Mouse (Mus musculus): ENCODE data around the gene Gng8. TPM values are rescaled to one million over a fixed set of nuclear protein-coding genes. Genes with fewer than 3 reads are reported as not detected.

The Gng8 gene
- polyA plus RNA-seq, 1 experiment from 2014 or later, result 10.2 TPM

DNA sequence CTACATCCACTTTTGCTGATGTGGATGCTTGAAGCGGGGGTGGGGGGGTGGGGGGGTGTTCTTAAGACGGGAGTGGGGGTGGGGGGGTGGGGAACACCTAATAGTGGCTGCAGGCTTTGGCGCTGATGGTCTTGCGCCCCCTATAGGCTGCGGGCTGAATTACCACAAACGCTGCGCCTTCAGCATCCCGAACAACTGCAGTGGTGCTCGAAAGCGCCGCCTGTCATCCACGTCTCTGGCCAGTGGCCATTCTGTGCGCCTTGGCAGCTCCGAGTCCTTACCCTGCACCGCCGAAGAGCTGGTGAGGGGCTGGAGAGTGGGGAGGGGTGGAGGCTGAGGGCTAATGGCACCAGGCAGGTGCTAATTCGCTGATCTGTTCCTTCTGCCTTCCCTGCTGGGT lies 43.0 kb upstream of the Gng8 start:
- Histone ChIP-seq H3K4me3 (ENCODE audit: low read depth, low read length) (no peak overlapping the region), H3K4me1 (ENCODE audit: control insufficient read depth, insufficient read depth, low read length) (peaks cover 8% of the 10 kb centered on the region), H3K27ac (ENCODE audit: low read depth, low read length) (no peak overlapping the region), H3K4me2 (no peak overlapping the region), H3K27me3 (ENCODE audit: control insufficient read depth, insufficient read depth, low read length) (no peaks in the 10 kb centered on the region), H3K9ac (ENCODE audit: low read length) (no peak overlapping the region), H3K36me3 (ENCODE audit: control insufficient read depth, insufficient read depth, low read length) (0 out of 2 replicates have a peak, but pooled peaks cover 4% of the 10 kb centered on the region), H3K9me3 (ENCODE audit: control insufficient read depth, low read length) (no peaks in the 10 kb centered on the region)
- ATAC-seq (ENCODE audit: low FRiP score) (peak; percentile 48; the same call in 1 of the 2 replicates), DNase-seq (ENCODE audit: low spot score, missing footprints) (peak; percentile 96)
- WGBS, result 16% methylated on average over 17 of the region's 17 CpGs

DNA sequence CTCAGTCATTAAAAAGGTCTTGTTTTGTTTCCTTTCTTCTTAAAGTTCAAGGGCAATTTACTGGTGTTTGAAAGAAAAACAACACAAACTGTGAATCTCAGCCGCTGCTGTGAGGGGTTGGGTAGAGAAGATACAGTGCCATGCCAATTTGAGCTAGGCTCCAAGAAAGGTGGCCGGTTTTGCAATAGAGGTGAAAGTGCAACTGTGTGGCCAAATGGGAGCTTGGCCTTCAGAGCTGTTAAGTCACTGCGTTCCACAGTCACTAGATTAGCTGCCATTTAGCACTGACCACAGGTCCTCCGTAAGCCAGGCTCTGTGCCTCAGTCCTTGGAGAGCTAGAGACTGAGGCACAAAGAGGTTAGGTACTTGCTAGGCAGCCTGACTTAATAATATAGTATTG lies 40.0 kb upstream of the Gng8 start:
- Histone ChIP-seq H3K36me3 (ENCODE audit: control insufficient read depth, insufficient read depth, low read length) (peaks cover 15% of the 10 kb centered on the region), H3K4me2 (no peak overlapping the region), H3K4me3 (ENCODE audit: low read depth, low read length) (no peak overlapping the region), H3K4me1 (ENCODE audit: control insufficient read depth, insufficient read depth, low read length) (no peaks in the 10 kb centered on the region), H3K9ac (ENCODE audit: low read length) (no peak overlapping the region), H3K9me3 (ENCODE audit: control insufficient read depth, low read length) (no peaks in the 10 kb centered on the region), H3K27me3 (ENCODE audit: control insufficient read depth, insufficient read depth, low read length) (no peaks in the 10 kb centered on the region), H3K27ac (ENCODE audit: low read depth, low read length) (no peak overlapping the region)
- WGBS, result 96% methylated on average over 4 of the region's 4 CpGs
- no peak for DNase-seq (ENCODE audit: low spot score, missing footprints)
- ATAC-seq (ENCODE audit: low FRiP score), result no peak

DNA sequence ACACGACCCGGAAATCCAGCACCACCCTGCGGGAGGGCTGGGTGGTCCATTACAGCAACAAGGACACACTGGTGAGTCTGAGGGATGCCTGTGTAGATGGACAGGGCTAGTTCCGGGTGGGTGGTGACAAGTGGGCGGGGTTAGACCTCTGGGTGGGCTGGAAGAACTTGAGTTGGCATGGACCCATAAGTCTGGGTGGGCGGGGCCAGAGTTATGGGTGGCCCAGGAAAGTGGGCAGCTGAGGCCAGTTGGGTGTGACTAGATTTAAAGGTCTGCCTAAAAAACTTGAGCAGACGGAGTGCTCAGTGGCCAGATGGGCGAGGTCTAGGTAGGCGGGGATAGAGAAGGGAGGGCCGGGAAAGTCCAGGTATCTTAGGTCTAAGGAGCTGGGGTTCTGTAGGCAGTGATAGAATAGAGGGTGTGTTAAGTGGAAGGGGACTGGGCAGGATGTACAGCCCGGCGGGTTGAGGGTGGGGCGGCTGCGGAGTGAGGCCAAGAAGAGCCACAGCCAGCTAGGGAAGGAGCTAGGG lies 38.2 kb upstream of the Gng8 start:
- ATAC-seq (ENCODE audit: low FRiP score) (no peak), DNase-seq (ENCODE audit: low spot score, missing footprints) (no peak)
- Histone ChIP-seq H3K27ac (ENCODE audit: low read depth, low read length) (no peak overlapping the region), H3K4me2 (no peak overlapping the region), H3K9ac (ENCODE audit: low read length) (no peak overlapping the region), H3K36me3 (ENCODE audit: control insufficient read depth, insufficient read depth, low read length) (peaks cover 19% of the 10 kb centered on the region), H3K4me1 (ENCODE audit: control insufficient read depth, insufficient read depth, low read length) (no peaks in the 10 kb centered on the region), H3K9me3 (ENCODE audit: control insufficient read depth, low read length) (no peaks in the 10 kb centered on the region), H3K4me3 (ENCODE audit: low read depth, low read length) (no peak overlapping the region), H3K27me3 (ENCODE audit: control insufficient read depth, insufficient read depth, low read length) (no peaks in the 10 kb centered on the region)
- 89% methylated on average over 14 of the region's 14 CpGs for WGBS

DNA sequence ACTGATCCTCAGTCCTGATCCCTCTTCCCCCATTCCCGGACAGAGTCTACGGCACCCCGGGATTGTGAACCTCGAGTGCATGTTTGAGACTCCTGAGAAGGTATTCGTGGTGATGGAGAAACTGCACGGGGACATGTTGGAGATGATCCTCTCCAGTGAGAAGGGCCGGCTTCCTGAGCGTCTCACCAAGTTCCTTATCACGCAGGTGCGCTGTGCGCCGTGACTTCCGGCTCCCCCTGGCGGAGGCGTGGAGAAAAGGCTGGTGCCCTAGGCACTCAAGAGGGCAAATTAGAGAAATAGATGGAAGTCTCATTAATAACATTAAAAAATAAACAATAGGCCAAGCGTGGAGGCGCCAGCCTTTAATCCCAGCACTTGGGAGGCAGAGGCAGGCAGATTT lies 33.2 kb upstream of the Gng8 start:
- Histone ChIP-seq H3K36me3 (ENCODE audit: control insufficient read depth, insufficient read depth, low read length) (peaks cover 15% of the 10 kb centered on the region), H3K4me1 (ENCODE audit: control insufficient read depth, insufficient read depth, low read length) (no peaks in the 10 kb centered on the region), H3K9ac (ENCODE audit: low read length) (no peak overlapping the region), H3K9me3 (ENCODE audit: control insufficient read depth, low read length) (no peaks in the 10 kb centered on the region), H3K27me3 (ENCODE audit: control insufficient read depth, insufficient read depth, low read length) (no peaks in the 10 kb centered on the region), H3K27ac (ENCODE audit: low read depth, low read length) (no peak overlapping the region), H3K4me3 (ENCODE audit: low read depth, low read length) (no peak overlapping the region), H3K4me2 (no peak overlapping the region)
- peak; percentile 89 for DNase-seq (ENCODE audit: low spot score, missing footprints)
- no peak for ATAC-seq (ENCODE audit: low FRiP score)
- WGBS, result 21% methylated on average over 17 of the region's 17 CpGs

DNA sequence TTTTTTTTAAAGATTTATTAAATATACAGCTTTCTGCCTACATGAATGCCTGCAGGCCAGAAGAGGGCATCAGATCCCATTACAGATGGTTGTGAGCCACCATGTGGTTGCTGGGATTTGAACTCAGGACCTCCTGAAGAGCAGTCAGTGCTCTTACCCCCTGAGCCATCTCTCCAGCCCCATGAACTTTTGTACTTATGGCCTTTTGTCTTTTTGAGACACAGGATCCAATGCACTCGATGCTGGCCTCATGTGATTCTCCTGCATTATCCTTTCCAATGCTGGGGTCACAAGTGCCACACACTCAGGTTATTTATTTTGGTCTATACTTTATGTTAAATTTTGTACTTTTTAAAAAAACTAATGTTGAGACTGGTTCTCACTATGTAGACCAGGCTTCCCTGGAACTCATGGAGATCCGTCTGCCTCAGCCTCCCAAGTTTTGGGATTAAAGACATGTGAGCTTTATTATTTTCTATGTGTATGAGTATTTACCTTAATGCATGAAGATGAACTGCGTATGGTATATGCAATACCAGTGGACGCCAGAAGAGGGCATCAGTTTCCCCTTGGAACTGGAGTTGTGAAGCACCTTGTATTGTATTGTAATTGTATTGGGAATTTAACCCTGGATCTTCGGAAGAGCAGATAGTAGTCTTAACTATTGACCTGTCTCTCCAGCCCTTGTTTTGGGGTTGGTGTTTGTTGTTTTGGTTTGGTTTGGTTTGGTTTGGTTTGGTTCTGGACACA lies 31.5 kb upstream of the Gng8 start:
- Histone ChIP-seq H3K4me2 (no peak overlapping the region), H3K27me3 (ENCODE audit: control insufficient read depth, insufficient read depth, low read length) (no peaks in the 10 kb centered on the region), H3K9ac (ENCODE audit: low read length) (no peak overlapping the region), H3K9me3 (ENCODE audit: control insufficient read depth, low read length) (no peaks in the 10 kb centered on the region), H3K4me1 (ENCODE audit: control insufficient read depth, insufficient read depth, low read length) (no peaks in the 10 kb centered on the region), H3K36me3 (ENCODE audit: control insufficient read depth, insufficient read depth, low read length) (peaks cover 20% of the 10 kb centered on the region), H3K27ac (ENCODE audit: low read depth, low read length) (no peak overlapping the region), H3K4me3 (ENCODE audit: low read depth, low read length) (no peak overlapping the region)
- WGBS, result 31% methylated on average over 5 of the region's 5 CpGs
- DNase-seq (ENCODE audit: low spot score, missing footprints), result peak; percentile 88
- ATAC-seq (ENCODE audit: low FRiP score), result no peak; the same call in 1 of the 2 replicates

DNA sequence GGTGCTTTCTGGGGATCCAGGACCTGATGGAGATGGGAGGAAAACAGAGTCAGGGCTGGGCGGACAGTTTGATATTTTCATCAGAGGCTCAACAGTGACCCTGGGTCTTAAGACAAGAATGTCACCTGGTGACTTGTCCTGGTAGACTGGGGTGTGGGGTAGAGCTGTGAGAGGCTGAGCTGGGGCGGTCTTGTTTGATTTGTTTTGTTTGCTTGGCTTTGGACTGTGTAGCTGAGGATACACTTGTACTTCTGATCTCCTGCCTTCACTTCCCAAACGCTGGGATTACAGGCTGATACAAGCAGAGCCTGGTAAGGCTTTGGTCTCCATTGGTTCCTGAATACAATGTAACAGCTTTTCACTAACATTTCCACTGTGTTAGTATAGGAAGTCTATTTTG lies 24.1 kb upstream of the Gng8 start:
- H3K9ac ChIP-seq (ENCODE audit: low read length), result no peak overlapping the region
- 92% methylated on average over 3 of the region's 3 CpGs for WGBS
- no peak for ATAC-seq (ENCODE audit: low FRiP score)
- peaks cover 5% of the 10 kb centered on the region; the same call in 1 of the 2 replicates for H3K36me3 ChIP-seq (ENCODE audit: control insufficient read depth, insufficient read depth, low read length)
- no peaks in the 10 kb centered on the region for H3K27me3 ChIP-seq (ENCODE audit: control insufficient read depth, insufficient read depth, low read length)
- H3K4me2 ChIP-seq, result no peak overlapping the region
- H3K4me3 ChIP-seq (ENCODE audit: low read depth, low read length), result no peak overlapping the region
- H3K9me3 ChIP-seq (ENCODE audit: control insufficient read depth, low read length), result no peaks in the 10 kb centered on the region
- H3K27ac ChIP-seq (ENCODE audit: low read depth, low read length), result no peak overlapping the region
- DNase-seq (ENCODE audit: low spot score, missing footprints), result no peak
- H3K4me1 ChIP-seq (ENCODE audit: control insufficient read depth, insufficient read depth, low read length), result no peaks in the 10 kb centered on the region

DNA sequence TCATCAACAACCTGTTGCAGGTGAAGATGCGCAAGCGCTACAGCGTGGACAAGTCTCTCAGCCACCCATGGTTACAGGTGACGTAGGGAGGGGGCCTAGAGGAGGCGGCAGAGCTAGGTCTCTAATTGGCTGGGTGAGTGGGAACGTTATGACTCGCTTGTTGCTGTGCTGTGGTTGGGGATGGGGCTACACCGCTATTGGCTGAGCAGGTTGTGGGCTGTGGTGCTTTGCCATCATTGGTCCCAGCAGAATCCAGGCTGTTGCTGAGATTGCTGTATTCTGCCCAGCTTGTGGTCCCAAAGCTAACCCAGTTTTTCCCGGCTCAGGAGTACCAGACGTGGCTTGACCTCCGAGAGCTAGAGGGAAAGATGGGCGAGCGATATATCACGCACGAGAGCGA lies 22.1 kb upstream of the Gng8 start:
- peak; percentile 93 for ATAC-seq (ENCODE audit: low FRiP score)
- 18% methylated on average over 16 of the region's 16 CpGs for WGBS

DNA sequence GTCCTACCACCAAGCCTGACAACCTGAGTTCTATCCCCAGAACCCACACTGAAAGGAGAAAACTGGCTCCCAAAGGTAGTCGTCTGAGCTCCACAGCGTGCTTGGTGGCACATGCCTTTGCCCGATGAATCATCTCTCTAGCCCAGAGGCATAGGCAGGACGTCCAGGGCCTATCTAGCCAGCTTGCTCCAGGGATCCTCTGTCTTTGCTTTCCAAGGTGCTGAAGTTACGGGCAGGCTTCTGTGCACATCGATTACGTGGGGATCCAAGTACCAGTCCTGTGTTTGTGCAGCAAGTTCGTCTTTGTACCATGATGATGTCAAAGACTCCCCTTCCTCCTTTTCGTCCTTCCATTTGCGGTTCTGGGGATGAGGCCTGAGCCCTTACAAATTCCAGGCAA lies 20.0 kb upstream of the Gng8 start:
- Histone ChIP-seq H3K4me3 (ENCODE audit: low read depth, low read length) (no peak overlapping the region), H3K27me3 (ENCODE audit: control insufficient read depth, insufficient read depth, low read length) (no peaks in the 10 kb centered on the region), H3K4me1 (ENCODE audit: control insufficient read depth, insufficient read depth, low read length) (peaks cover 11% of the 10 kb centered on the region), H3K4me2 (no peak overlapping the region), H3K36me3 (ENCODE audit: control insufficient read depth, insufficient read depth, low read length) (no peaks in the 10 kb centered on the region), H3K9ac (ENCODE audit: low read length) (no peak overlapping the region), H3K27ac (ENCODE audit: low read depth, low read length) (no peak overlapping the region), H3K9me3 (ENCODE audit: control insufficient read depth, low read length) (no peaks in the 10 kb centered on the region)
- 87% methylated on average over 10 of the region's 10 CpGs for whole genome bisulfite sequencing
- DNase-seq (ENCODE audit: low spot score, missing footprints) (no peak), ATAC-seq (ENCODE audit: low FRiP score) (no peak)

More for the DNA sequence above, 22.1 kb upstream of the Gng8 start:
- H3K27me3 ChIP-seq (ENCODE audit: control insufficient read depth, insufficient read depth, low read length), result no peaks in the 10 kb centered on the region
- DNase-seq (ENCODE audit: low spot score, missing footprints), result peak; percentile 92
- H3K4me3 ChIP-seq (ENCODE audit: low read depth, low read length), result no peak overlapping the region
- no peak overlapping the region for H3K9ac ChIP-seq (ENCODE audit: low read length)
- no peak overlapping the region for H3K27ac ChIP-seq (ENCODE audit: low read depth, low read length)
- H3K4me1 ChIP-seq (ENCODE audit: control insufficient read depth, insufficient read depth, low read length), result no peaks in the 10 kb centered on the region
- H3K9me3 ChIP-seq (ENCODE audit: control insufficient read depth, low read length), result no peaks in the 10 kb centered on the region
- peak overlapping the region; percentile 14; the same call in 1 of the 2 replicates for H3K4me2 ChIP-seq
- H3K36me3 ChIP-seq (ENCODE audit: control insufficient read depth, insufficient read depth, low read length), result no peaks in the 10 kb centered on the region

DNA sequence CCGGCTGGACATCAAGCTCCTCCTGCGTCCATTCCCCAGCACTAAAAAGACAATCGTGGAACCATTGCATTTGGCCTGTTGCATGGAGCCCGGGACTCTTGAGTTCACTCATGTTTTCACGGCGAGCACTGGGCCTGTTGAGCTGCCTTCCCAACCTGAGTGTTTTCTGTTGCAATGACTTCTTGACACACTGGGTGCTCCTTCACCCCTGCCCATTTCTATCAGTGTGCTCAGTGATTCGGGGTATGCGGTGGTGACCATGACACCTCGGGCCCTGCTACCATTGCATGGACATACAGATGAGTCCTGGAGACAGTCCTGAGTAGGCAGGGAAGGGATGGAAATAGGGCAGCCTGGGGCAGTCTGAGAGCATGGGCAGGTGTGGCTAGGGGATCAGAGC lies 19.1 kb upstream of the Gng8 start:
- Histone ChIP-seq H3K4me3 (ENCODE audit: low read depth, low read length) (no peak overlapping the region), H3K4me2 (no peak overlapping the region), H3K9ac (ENCODE audit: low read length) (no peak overlapping the region), H3K27me3 (ENCODE audit: control insufficient read depth, insufficient read depth, low read length) (no peaks in the 10 kb centered on the region), H3K9me3 (ENCODE audit: control insufficient read depth, low read length) (no peaks in the 10 kb centered on the region), H3K27ac (ENCODE audit: low read depth, low read length) (no peak overlapping the region), H3K4me1 (ENCODE audit: control insufficient read depth, insufficient read depth, low read length) (peaks cover 17% of the 10 kb centered on the region), H3K36me3 (ENCODE audit: control insufficient read depth, insufficient read depth, low read length) (no peaks in the 10 kb centered on the region)
- 94% methylated on average over 9 of the region's 9 CpGs for WGBS
- no peak for ATAC-seq (ENCODE audit: low FRiP score)
- no peak for DNase-seq (ENCODE audit: low spot score, missing footprints)
